Mouse (Mus musculus): ENCODE measurements around the gene Mypn. TPM values are rescaled to one million over a fixed set of nuclear protein-coding genes. Genes with fewer than 3 reads are reported as not detected.

Gene Mypn
- polyA plus RNA-seq, 1 experiment from 2014 or later: 2.2 TPM

DNA sequence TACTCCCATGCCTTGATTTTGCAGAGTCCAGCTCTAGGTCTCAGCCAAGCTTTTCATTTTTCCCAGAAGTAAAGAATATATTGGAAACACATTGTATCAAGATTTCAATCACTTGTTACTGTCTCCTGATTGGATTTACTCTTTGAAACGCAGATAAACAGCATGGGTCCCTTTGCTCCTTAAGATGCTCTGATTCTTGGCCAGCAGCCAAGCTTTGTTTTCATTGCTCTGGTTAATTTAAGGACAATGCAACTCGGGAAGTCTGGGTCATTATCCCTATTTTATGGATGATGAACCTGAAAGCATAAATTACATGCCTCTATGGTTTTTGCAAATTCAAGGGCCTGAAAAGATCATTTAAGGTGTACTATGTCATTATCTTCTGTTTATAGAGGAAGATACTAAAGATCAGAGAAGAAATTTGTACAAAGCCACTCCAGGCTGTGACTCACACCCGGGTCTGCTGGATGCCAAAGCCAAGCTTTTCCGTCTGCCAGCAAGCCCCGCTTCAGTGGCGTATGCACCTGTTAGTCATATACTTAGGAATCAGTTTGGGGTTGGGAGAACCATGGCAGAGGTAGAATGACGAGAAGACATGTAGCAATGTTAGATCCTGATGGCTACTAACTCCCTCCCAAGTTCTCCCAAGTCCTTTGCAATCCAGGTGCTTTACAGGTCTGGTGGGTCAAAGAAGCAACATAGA is 17.5 kb upstream of the Mypn start:
- Histone ChIP-seq H3K4me3 (replicated peaks; ENCODE audit: low read length) (no peak overlapping the region), H3K4me1 (ENCODE audit: control insufficient read depth, insufficient read depth, low read length) (no peaks in the 10 kb centered on the region), H3K4me2 (ENCODE audit: low read depth, low read length) (no peak overlapping the region), H3K36me3 (ENCODE audit: control insufficient read depth, insufficient read depth, low read length) (no peaks in the 10 kb centered on the region), H3K27me3 (ENCODE audit: control insufficient read depth, insufficient read depth, low read length) (no peaks in the 10 kb centered on the region), H3K27ac (ENCODE audit: low read length) (no peak overlapping the region), H3K9ac (ENCODE audit: low read length) (no peak overlapping the region), H3K9me3 (replicated peaks; ENCODE audit: control insufficient read depth, low read length) (no peaks in the 10 kb centered on the region)
- ATAC-seq (ENCODE audit: insufficient read depth, low FRiP score): no peak
- 66% methylated on average over 7 of the region's 7 CpGs for WGBS

DNA sequence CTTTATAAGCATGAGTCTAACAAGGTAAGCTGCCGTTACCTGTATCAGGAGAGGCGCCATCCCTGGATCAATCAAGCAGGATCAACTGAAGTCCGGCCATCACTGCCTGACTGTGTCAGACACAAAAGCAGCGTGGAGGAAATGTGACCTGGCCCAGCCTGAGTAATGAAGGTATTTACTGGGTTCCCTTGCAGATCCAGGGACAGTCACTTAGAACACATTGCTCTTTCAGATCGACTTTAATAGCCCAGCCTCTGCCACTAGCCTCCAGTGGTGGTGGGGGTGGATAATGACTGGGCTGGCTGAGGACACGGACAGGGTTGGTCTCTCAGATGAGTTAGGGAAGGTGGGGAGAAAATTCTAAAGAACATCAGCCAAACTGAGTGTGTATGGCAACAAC is 5.1 kb upstream of the Mypn start:
- H3K9ac ChIP-seq (ENCODE audit: low read length): no peak overlapping the region
- no peak overlapping the region for H3K27ac ChIP-seq (ENCODE audit: low read length)
- no peak overlapping the region for H3K4me3 ChIP-seq (replicated peaks; ENCODE audit: low read length)
- 59% methylated on average over 6 of the region's 6 CpGs for WGBS
- no peaks in the 10 kb centered on the region for H3K4me1 ChIP-seq (ENCODE audit: control insufficient read depth, insufficient read depth, low read length)
- H3K4me2 ChIP-seq (ENCODE audit: low read depth, low read length): no peak overlapping the region
- no peaks in the 10 kb centered on the region for H3K36me3 ChIP-seq (ENCODE audit: control insufficient read depth, insufficient read depth, low read length)
- no peak for ATAC-seq (ENCODE audit: insufficient read depth, low FRiP score)
- H3K27me3 ChIP-seq (ENCODE audit: control insufficient read depth, insufficient read depth, low read length): no peaks in the 10 kb centered on the region
- no peaks in the 10 kb centered on the region for H3K9me3 ChIP-seq (replicated peaks; ENCODE audit: control insufficient read depth, low read length)

DNA sequence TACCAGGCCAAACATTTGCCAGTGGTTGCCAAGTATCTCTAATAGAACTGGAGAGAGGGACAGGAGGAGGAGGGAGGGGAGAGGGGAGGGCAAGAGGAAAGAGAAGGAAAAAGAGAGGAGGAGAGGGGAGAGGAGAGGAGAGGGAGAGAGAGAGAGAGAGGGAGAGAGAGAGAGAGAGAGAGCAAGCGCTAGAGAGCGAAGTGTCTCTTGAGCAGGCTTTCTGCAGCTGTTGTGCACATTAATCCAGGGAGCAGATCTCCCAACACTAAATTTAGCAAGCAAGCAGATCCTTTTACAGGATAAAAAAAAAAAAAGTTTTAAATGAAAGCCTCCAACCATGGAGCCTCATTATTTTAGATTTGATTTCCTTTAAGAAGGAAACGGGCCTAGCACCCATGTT is 750 bp downstream of the Mypn start:
- WGBS: 55% methylated on average over 3 of the region's 3 CpGs
- no peak overlapping the region for H3K9ac ChIP-seq (ENCODE audit: low read length)
- H3K4me1 ChIP-seq (ENCODE audit: control insufficient read depth, insufficient read depth, low read length): no peaks in the 10 kb centered on the region
- H3K4me3 ChIP-seq (replicated peaks; ENCODE audit: low read length): no peak overlapping the region
- H3K27me3 ChIP-seq (ENCODE audit: control insufficient read depth, insufficient read depth, low read length): no peaks in the 10 kb centered on the region
- no peak for ATAC-seq (ENCODE audit: insufficient read depth, low FRiP score)
- no peaks in the 10 kb centered on the region for H3K36me3 ChIP-seq (ENCODE audit: control insufficient read depth, insufficient read depth, low read length)
- H3K4me2 ChIP-seq (ENCODE audit: low read depth, low read length): no peak overlapping the region
- no peaks in the 10 kb centered on the region for H3K9me3 ChIP-seq (replicated peaks; ENCODE audit: control insufficient read depth, low read length)
- H3K27ac ChIP-seq (ENCODE audit: low read length): no peak overlapping the region

DNA sequence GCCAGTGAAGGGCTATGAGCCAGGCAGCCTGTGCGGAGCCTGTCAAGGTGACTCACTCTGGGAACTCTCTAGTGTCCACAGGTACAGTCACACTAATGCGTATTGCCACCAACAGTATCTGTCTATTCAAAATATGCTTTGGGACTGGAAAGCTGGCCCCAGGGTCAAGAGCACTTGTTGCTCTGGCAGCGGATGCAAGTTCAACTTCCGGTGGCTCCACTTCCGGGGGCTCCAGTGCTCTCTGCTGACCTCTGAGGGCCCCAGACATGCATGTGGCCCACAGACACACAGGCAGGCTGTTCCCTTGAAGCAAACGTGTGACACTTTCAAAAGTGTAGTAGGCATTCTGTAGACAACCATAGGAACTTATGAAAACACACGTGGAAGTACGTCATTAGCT is 2.2 kb downstream of the Mypn start:
- H3K4me3 ChIP-seq (replicated peaks; ENCODE audit: low read length): no peak overlapping the region
- WGBS: 75% methylated on average over 8 of the region's 8 CpGs
- no peaks in the 10 kb centered on the region for H3K9me3 ChIP-seq (replicated peaks; ENCODE audit: control insufficient read depth, low read length)
- no peaks in the 10 kb centered on the region for H3K27me3 ChIP-seq (ENCODE audit: control insufficient read depth, insufficient read depth, low read length)
- H3K4me1 ChIP-seq (ENCODE audit: control insufficient read depth, insufficient read depth, low read length): no peaks in the 10 kb centered on the region
- no peaks in the 10 kb centered on the region for H3K36me3 ChIP-seq (ENCODE audit: control insufficient read depth, insufficient read depth, low read length)
- no peak overlapping the region for H3K4me2 ChIP-seq (ENCODE audit: low read depth, low read length)
- no peak for ATAC-seq (ENCODE audit: insufficient read depth, low FRiP score)
- H3K27ac ChIP-seq (ENCODE audit: low read length): no peak overlapping the region
- H3K9ac ChIP-seq (ENCODE audit: low read length): no peak overlapping the region

DNA sequence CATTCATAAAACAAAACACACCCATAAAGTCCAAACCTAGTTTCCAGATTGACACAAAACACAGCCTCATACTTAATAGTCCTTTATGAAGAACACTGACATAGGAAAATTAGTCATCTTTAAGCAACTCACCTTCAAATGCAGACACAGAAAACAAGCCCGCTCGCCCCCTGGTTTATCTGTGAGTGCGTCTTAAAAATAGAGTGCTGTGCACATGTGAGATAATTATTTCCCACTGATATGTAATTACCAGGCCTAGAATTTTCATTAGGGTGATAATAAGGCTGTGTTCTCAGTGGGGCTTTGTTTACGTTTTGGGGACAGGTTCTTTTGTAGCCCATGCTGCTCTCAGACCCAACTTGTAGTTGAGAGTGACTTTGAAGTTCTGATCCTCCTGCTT is 4.7 kb downstream of the Mypn start:
- H3K4me3 ChIP-seq (replicated peaks; ENCODE audit: low read length): no peak overlapping the region
- no peaks in the 10 kb centered on the region for H3K4me1 ChIP-seq (ENCODE audit: control insufficient read depth, insufficient read depth, low read length)
- ATAC-seq (ENCODE audit: insufficient read depth, low FRiP score): no peak
- 75% methylated on average over 4 of the region's 4 CpGs for WGBS
- no peak overlapping the region for H3K4me2 ChIP-seq (ENCODE audit: low read depth, low read length)
- no peaks in the 10 kb centered on the region for H3K9me3 ChIP-seq (replicated peaks; ENCODE audit: control insufficient read depth, low read length)
- H3K27me3 ChIP-seq (ENCODE audit: control insufficient read depth, insufficient read depth, low read length): no peaks in the 10 kb centered on the region
- H3K27ac ChIP-seq (ENCODE audit: low read length): no peak overlapping the region
- no peak overlapping the region for H3K9ac ChIP-seq (ENCODE audit: low read length)
- no peaks in the 10 kb centered on the region for H3K36me3 ChIP-seq (ENCODE audit: control insufficient read depth, insufficient read depth, low read length)

DNA sequence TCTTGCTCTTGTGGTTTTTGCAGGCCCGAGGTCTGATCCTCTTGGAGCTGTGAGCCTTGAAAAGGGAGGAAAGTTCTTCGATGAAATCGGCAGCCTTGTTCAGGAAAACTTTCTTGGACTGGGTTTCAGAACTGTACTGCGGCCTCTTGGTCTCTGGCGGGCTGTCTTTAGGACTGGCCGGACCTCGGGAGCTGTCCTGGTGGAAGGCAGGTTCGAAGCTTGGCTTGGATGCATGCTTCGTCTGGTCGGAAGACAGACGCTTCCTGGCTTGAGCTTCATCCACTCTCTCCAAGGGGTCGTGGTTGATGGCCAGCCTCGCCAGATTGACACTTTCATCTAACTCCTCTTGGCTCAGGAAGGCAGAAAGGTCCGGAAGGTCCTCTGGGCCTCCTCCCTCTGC is 11.0 kb downstream of the Mypn start:
- H3K27me3 ChIP-seq (ENCODE audit: control insufficient read depth, insufficient read depth, low read length): no peaks in the 10 kb centered on the region
- no peak overlapping the region for H3K9ac ChIP-seq (ENCODE audit: low read length)
- H3K9me3 ChIP-seq (replicated peaks; ENCODE audit: control insufficient read depth, low read length): no peaks in the 10 kb centered on the region
- no peaks in the 10 kb centered on the region for H3K4me1 ChIP-seq (ENCODE audit: control insufficient read depth, insufficient read depth, low read length)
- H3K36me3 ChIP-seq (ENCODE audit: control insufficient read depth, insufficient read depth, low read length): no peaks in the 10 kb centered on the region
- no peak for ATAC-seq (ENCODE audit: insufficient read depth, low FRiP score)
- H3K4me3 ChIP-seq (replicated peaks; ENCODE audit: low read length): no peak overlapping the region
- no peak overlapping the region for H3K4me2 ChIP-seq (ENCODE audit: low read depth, low read length)
- 83% methylated on average over 14 of the region's 14 CpGs for WGBS
- H3K27ac ChIP-seq (ENCODE audit: low read length): no peak overlapping the region

DNA sequence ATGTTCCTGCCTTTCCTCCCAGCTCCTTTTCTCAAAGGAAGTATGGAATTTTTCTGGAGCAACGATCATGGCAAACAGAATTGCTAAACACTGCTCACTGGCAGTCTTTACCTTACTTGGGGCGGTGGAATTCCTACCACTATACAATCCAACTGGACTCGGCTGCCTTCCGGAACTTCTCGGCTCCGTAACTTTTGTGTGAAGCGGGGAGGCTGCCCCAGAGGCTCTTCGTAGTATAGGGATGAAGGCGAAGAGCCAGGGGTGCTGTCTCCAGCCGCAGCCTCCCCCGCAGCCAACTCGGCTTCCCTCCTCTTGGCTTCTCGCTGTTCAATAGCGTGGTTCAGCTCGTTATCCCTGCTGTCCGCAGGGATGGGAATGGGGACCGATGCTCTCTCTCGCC is 11.5 kb downstream of the Mypn start:
- Histone ChIP-seq H3K9ac (ENCODE audit: low read length) (no peak overlapping the region), H3K4me3 (replicated peaks; ENCODE audit: low read length) (no peak overlapping the region), H3K4me1 (ENCODE audit: control insufficient read depth, insufficient read depth, low read length) (no peaks in the 10 kb centered on the region), H3K9me3 (replicated peaks; ENCODE audit: control insufficient read depth, low read length) (no peaks in the 10 kb centered on the region), H3K27me3 (ENCODE audit: control insufficient read depth, insufficient read depth, low read length) (no peaks in the 10 kb centered on the region), H3K36me3 (ENCODE audit: control insufficient read depth, insufficient read depth, low read length) (no peaks in the 10 kb centered on the region), H3K4me2 (ENCODE audit: low read depth, low read length) (no peak overlapping the region), H3K27ac (ENCODE audit: low read length) (no peak overlapping the region)
- 65% methylated on average over 18 of the region's 18 CpGs for WGBS
- ATAC-seq (ENCODE audit: insufficient read depth, low FRiP score): no peak

DNA sequence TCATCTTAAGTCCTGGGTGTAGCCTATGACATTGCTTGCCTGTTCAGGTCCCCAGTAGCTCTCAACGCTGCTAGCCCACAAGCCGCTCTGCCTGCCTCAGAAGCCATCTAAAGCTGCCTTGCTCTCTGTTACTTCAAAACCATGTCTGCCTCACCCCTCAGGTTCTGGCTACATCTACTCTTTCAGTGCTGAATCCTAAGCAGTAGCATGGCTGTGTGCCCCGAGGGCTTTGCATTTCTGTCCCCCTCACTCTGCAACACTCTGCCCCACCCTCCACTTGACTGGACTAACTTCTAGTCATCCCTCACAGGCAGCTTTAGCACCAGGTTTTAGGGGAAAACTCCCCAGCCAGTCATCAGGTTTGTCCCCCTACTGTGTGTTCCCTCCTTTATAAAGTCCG is 19.3 kb downstream of the Mypn start:
- H3K27me3 ChIP-seq (ENCODE audit: control insufficient read depth, insufficient read depth, low read length): no peaks in the 10 kb centered on the region
- ATAC-seq (ENCODE audit: insufficient read depth, low FRiP score): no peak
- 0 out of 2 replicates have a peak, but pooled peaks cover 3% of the 10 kb centered on the region for H3K4me1 ChIP-seq (ENCODE audit: control insufficient read depth, insufficient read depth, low read length)
- no peak overlapping the region for H3K4me3 ChIP-seq (replicated peaks; ENCODE audit: low read length)
- 79% methylated on average over 4 of the region's 4 CpGs for WGBS
- H3K9ac ChIP-seq (ENCODE audit: low read length): no peak overlapping the region
- no peak overlapping the region for H3K4me2 ChIP-seq (ENCODE audit: low read depth, low read length)
- H3K27ac ChIP-seq (ENCODE audit: low read length): no peak overlapping the region
- H3K36me3 ChIP-seq (ENCODE audit: control insufficient read depth, insufficient read depth, low read length): no peaks in the 10 kb centered on the region
- H3K9me3 ChIP-seq (replicated peaks; ENCODE audit: control insufficient read depth, low read length): no peaks in the 10 kb centered on the region

DNA sequence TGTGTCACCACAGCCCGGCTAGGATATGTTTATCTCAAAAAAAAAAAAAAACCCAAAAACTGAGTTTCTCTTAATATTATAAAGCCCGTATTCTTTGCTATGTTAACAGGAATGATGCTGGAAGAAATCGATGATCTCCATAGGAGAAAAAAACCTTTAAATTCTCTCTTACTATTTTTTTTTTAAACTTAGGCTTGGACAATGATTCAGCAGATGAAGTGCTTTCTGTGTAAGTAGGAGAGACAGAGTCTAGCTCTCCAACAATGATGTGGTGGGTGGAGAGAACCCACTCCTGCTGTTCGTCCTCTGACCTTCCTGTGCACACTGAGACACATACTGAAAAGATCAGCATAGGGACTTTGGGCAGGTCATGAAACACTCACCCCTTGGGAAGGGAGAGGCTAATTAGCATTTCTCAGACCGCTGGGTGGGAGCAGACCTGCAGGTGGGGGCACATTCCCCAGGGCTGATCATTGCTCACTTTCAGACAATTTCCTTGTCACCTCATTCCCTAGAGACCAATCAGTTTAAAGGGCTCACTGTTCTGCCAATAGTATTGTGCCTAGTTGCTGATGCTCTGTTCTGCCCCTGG is 21.5 kb downstream of the Mypn start:
- Histone ChIP-seq H3K4me1 (ENCODE audit: control insufficient read depth, insufficient read depth, low read length) (0 out of 2 replicates have a peak, but pooled peaks cover 3% of the 10 kb centered on the region), H3K9me3 (replicated peaks; ENCODE audit: control insufficient read depth, low read length) (no peaks in the 10 kb centered on the region)
- WGBS: 70% methylated on average over 5 of the region's 5 CpGs

More for the DNA sequence above, 21.5 kb downstream of the Mypn start:
- no peak overlapping the region for H3K27ac ChIP-seq (ENCODE audit: low read length)
- no peak overlapping the region for H3K9ac ChIP-seq (ENCODE audit: low read length)
- ATAC-seq (ENCODE audit: insufficient read depth, low FRiP score): no peak
- H3K36me3 ChIP-seq (ENCODE audit: control insufficient read depth, insufficient read depth, low read length): no peaks in the 10 kb centered on the region
- no peak overlapping the region for H3K4me3 ChIP-seq (replicated peaks; ENCODE audit: low read length)
- H3K27me3 ChIP-seq (ENCODE audit: control insufficient read depth, insufficient read depth, low read length): no peaks in the 10 kb centered on the region
- no peak overlapping the region for H3K4me2 ChIP-seq (ENCODE audit: low read depth, low read length)
